Mouse (Mus musculus) mouse embryonic stem cell (cell line): ENCODE measurements around the gene Erich6b.

Source experiments
- in situ Hi-C, 2 experiments: fragments of 300-500 bp; cut with MboI; formaldehyde crosslinking; loops; 1 replicate in 1 of 2; 3 replicates in 1 of 2; pipeline ENCODE4 v1.14.3; 2019 to 2020; ENCODE audit warnings: low sequenced_read_pairs in 2 of 2, low pct_unique_long_range_greater_than_20kb in 1 of 2, mixed read lengths in 1 of 2; ENCODE audit not compliant: unreplicated experiment in 1 of 2

The Erich6b gene

DNA sequence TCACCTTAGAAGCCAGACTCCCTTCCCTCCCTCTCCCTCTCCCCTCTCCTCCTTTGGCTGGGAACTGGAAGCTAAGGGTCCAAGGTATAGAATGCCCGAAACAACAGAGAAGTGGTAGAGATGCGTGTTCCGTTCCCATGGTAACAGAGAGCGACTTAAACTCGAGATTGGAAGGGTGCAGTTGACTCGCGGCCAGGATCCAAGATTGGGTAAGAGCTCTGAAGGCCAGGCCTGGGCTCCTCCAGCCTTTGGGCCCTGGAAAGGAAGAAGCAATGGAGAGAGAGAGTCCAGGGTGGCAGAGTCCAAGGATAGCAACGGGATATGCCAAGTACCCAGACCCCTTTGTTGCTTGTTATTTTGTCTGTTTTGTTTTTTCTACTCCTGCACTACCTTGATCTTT, at the start of gene Erich6b:
TSS of gene Erich6b (plus strand) at position 180 of the 400 bp plus-strand sequence.
- in situ Hi-C loops, result no loop called here

DNA sequence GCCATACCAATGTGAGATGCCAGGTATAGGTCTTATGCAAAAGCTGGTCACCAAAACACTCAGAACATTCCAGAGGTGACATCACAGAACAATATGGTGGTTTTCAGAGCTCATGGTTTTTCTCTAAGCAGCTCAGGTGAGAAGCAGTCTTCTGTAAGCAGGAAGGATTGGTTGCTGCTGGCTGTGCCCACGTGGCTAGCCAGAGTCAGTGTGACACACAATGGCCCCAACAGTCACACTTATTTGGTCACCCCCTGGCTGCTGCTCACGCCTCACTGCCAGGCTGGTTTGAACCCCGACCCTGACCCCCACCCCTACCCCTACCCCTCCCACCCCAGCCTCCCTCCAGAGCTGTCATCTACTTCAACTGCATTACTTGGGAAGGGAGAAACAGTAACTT, 49.1 kb upstream of the Erich6b start, which contains the start of gene Spert:
TSS of gene Spert (minus strand) at position 139 of the 400 bp plus-strand sequence.
- in situ Hi-C loops, result no loop called here

GRCm38 (mm10) chr14:75609176-75609575, 32.9 kb upstream of the Erich6b start:
- in situ Hi-C loops, result no loop called here

DNA sequence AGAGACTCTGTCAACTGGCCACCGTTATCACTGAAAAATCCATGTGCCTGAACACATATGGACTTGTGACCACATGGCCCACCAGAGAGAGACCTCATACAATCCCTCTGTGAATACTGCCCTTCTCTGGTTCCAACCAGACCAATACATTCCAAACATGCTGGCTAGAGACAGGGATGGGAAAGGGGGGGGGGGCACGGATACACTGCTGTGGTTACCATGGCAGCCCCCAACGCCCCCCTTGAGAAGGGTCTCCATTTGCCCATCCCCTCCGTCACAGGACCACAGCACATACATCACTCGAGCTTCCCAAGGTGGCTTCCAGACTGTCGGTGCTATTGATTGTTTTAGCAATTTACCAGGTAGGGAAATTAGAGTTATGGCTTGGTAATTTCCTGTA, 25.7 kb upstream of the Erich6b start:
- in situ Hi-C loops, result no loop called here

DNA sequence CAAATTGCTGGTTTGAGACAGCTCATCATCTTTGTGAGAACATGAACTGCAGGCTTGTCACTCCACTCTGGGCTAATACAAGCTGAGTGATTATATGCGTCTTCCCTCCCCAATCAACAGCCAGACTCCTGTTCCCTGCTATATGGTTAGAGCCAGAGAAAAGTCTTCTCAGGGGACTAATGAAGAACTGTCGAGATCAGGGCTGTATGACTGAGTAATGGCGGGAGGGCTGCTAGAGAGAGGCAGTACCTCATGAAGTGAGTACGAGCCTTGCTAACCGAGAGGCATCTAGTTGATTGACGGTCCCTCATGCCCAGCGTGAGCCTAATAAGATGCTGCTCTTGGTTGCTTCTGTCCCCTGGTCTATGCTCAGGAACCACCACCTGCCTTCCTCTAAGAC, 19.1 kb upstream of the Erich6b start:
- in situ Hi-C loops, result no loop called here

GRCm38 (mm10) chr14:75628870-75629269, 13.2 kb upstream of the Erich6b start:
- in situ Hi-C loops, result no loop called here

- in situ Hi-C loops, result no loop called here
Observed at GRCm38 (mm10) chr14:75635350-75635749, 6.7 kb upstream of the Erich6b start.

DNA sequence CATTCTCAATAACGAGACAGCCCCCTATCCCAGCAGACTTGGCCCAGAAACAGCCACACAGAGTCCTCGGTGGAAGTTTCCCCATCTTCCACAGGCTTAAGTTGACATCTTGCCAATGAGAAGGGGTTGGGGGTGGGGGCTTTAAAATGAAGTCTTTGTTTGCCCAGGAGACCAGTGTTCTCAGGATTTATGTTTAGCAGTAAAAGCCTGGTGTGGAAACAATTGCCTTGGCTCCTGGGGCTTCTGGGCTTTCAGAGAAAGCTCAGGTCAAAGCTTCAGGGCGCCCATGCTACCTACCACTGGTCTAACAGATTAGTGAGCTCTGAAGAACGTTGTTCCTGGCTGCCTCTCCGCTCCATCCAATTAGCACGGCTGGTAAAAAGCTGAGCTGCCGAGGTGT, 6.0 kb upstream of the Erich6b start:
- in situ Hi-C loops, result no loop called here

- in situ Hi-C loops, result no loop called here
Observed at GRCm38 (mm10) chr14:75637641-75638040, 4.4 kb upstream of the Erich6b start.

DNA sequence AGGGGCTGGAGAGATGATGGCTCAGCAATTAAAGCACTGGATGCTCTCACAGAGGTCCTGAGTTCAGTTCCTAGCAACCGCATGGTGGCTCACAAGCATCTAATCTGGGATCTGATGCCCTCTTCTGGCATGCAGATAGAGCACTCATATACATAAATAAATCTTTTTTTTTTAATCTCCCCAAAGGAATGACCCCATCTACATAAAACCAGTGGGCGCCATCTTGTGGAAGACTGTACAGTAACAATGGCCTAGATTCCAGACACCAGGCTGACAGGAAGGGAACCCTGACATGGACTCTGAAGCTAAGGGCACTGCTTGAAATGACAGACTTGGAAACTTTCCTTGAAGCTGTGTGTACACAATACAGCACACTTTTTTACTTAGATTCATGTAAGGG, 1.2 kb upstream of the Erich6b start:
- in situ Hi-C loops, result no loop called here

DNA sequence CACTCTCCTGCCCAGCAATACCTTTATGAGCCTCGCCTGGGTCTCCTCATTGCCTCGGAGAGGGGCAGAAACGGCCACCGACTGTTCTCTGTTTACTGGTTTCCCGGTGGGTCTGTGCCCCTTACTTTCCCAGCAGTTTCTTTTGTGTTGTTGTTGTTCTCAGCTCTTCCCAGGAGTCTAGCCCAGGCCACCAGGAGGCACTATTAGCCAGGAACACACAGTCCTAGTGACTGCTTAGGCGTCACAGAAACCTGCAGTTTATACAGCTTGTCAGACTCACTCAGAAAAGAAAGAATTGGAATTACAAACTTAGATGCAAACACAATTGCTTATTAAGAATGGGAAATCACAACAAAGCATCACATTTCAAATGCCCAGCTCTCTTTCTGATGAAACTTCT, 690 bp upstream of the Erich6b start:
- in situ Hi-C loops, result no loop called here

GRCm38 (mm10) chr14:75645461-75645860, 3.4 kb downstream of the Erich6b start:
- in situ Hi-C loops, result no loop called here

DNA sequence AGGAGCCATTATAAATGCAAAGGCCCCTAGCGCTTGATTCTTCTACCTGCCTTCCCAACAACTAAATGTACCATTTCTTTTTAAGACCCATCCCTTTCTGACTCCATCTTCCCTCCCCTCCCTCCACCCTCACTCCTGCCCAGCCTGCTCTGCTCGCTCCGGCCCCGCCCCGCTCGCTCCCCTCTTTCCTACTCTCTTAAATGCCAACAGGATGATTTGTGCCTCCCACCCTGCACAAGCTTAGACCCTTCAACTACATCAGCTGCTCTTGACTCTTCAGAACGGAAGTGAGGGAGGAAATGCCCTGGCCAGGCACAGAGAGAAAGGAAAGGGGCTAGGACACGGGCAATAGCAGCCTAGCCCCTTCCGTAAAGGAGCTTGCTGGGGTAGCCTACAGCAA, 4.0 kb downstream of the Erich6b start:
- in situ Hi-C loops, result no loop called here

- in situ Hi-C loops, result no loop called here
Observed at GRCm38 (mm10) chr14:75646968-75647829, 5.1 kb downstream of the Erich6b start.

DNA sequence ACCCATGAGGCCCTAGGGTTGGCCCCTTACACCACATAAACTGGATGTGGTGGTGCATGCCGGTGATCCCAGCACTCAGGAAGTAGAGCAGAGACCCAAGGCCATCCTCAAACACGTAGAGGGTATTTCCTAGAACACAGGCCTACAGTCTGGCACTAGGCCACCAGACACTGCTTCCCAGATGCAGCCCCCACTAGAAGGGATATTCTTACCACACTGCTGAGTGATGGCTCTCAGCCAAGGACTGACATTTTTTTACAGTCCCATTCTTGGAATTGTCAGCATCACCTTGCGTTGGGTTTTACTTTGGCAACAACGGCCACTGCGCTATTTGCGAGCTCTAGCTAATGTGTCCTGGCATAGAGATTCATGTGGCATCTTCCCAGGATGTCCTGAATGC, 18.9 kb downstream of the Erich6b start:
- in situ Hi-C loops, result no loop called here

- in situ Hi-C loops, result no loop called here
Observed at GRCm38 (mm10) chr14:75661548-75661947, 19.5 kb downstream of the Erich6b start.

DNA sequence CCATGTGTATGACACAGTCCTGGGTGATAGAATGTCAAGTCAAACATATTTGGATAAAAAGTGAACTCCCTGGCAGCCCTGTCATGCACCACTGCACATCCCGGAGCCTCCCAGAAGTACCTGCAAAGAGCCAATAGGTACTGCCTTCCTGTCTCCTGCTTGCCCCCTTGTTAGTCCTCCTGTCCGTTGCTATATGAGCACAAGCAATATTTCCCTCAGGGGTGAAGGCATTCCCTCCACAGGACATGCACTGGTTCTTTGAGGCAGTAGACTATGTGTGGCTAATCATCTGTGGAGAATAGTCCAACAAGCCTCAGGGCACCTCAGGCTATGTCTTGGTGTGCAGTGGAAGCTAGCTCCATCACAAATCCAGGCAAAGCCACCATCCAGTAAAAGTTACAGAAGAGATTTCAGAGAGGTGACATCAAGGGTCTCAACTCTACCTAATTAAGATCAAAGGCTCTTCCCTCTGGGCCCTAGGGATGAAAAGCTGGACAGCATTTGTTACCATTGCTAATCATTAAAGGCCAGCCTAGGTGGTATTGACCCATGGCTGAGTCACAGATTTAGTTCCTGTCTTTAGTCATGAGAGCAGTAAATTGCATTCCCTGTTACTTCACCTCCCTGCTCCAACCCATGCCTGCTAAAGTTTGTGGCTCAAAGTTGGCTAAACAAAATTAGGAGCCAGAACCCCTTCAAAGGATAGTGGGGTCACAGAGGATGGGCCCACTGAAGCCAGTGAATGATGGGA, 23.5 kb downstream of the Erich6b start:
- in situ Hi-C loops, result no loop called here

DNA sequence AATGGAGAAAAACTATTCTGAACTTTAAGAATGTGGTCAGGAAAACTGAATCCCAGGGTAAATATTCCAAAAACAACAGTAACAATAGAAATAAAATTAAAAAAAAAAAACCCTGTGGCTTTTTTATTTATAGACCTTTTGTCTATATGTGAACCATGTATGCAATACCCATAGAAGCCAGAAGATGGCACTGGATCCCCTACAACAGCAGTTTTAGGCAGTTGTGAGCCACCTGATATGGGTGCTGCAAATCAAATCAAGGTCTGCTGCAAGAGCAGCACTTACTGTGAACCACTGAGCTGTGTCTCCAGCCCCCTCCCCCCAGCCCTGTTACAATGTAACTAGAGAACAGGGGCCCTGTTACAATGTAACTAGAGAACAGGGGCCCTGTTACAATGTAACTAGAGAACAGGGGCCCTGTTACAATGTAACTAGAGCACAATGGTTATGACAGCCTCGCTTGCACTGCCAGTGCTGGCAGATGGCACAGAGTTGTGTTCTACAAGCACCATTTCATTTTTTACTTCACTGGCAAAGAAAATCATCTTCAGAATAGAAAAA, 27.1 kb downstream of the Erich6b start:
- in situ Hi-C loops, result no loop called here

DNA sequence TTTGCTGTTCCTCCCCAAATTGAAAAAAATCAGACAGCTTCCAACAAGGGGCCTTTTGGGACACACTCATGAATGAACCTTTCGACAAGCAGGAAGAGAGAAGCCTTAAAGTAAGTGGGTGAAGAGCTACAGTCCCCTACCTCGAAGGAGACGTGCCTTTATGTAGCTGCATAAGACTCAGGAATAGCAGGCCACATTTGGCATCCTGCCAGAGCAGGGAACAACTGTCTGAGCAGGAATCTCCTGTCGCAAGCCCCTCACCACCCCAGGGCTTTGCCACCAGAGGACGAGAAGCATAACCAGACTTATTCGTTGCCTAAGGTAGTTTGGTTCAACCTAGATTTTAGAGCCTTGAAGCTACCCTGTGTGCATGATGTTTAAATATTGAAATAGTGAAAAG, 34.3 kb downstream of the Erich6b start:
- in situ Hi-C loops, result no loop called here
